Mouse (Mus musculus): ENCODE measurements at regions not wholly inside any gene's neighbourhood (a gene's known extent, or its start where the extent isn't known, plus 50 kb on each side); places are given as distances from the start of the nearest gene placed in this dataset.
A peak's percentile ranks its signal among the peaks of the same experiment; 100 is the strongest.

- DNase-seq (ENCODE audit: inconsistent ontology term), result no peak
Observed at GRCm38 (mm10) chr8:25341225-25341624, 517.1 kb upstream of the Adam5 start.

- DNase-seq (ENCODE audit: inconsistent ontology term), result no peak
Observed at GRCm38 (mm10) chr8:25340729-25341128, 516.6 kb upstream of the Adam5 start.

GRCm38 (mm10) chr8:25332120-25332607 is 508.0 kb upstream of the Adam5 start:
- DNase-seq (ENCODE audit: inconsistent ontology term), result no peak

- peak; percentile 18 for DNase-seq (ENCODE audit: inconsistent ontology term)
Observed at GRCm38 (mm10) chr8:25331161-25331776, 507.1 kb upstream of the Adam5 start.

- DNase-seq (ENCODE audit: inconsistent ontology term), result peak; percentile 47
Observed at GRCm38 (mm10) chr8:25329791-25330190, 505.6 kb upstream of the Adam5 start.

- DNase-seq (ENCODE audit: inconsistent ontology term), result no peak
Observed at GRCm38 (mm10) chr8:25328318-25328717, 504.1 kb upstream of the Adam5 start.

GRCm38 (mm10) chr8:25326930-25327329 is 502.8 kb upstream of the Adam5 start:
- no peak for DNase-seq (ENCODE audit: inconsistent ontology term)

- DNase-seq (ENCODE audit: inconsistent ontology term), result peak; percentile 7
Observed at GRCm38 (mm10) chr8:25326257-25326656, 502.1 kb upstream of the Adam5 start.

- DNase-seq (ENCODE audit: inconsistent ontology term), result no peak
Observed at GRCm38 (mm10) chr8:25324731-25325130, 500.6 kb upstream of the Adam5 start.

- DNase-seq (ENCODE audit: inconsistent ontology term), result no peak
Observed at GRCm38 (mm10) chr8:25323643-25324420, 499.7 kb upstream of the Adam5 start.

GRCm38 (mm10) chr8:25316383-25316782 is 492.2 kb upstream of the Adam5 start:
- no peak for DNase-seq (ENCODE audit: inconsistent ontology term)

GRCm38 (mm10) chr8:25311811-25312533 is 487.8 kb upstream of the Adam5 start:
- no peak for DNase-seq (ENCODE audit: inconsistent ontology term)

- no peak for DNase-seq (ENCODE audit: inconsistent ontology term)
Observed at GRCm38 (mm10) chr8:25307956-25308355, 483.8 kb upstream of the Adam5 start.

- no peak for DNase-seq (ENCODE audit: inconsistent ontology term)
Observed at GRCm38 (mm10) chr8:25307511-25307910, 483.3 kb upstream of the Adam5 start.

- DNase-seq (ENCODE audit: inconsistent ontology term), result peak; percentile 58
Observed at GRCm38 (mm10) chr8:25306769-25307491, 482.8 kb upstream of the Adam5 start.

Measured in Muller cell, postnatal 12 days (primary cell).